Mouse (Mus musculus) layer of hippocampus, adult 9-10 months (tissue): ENCODE measurements at regions not wholly inside any gene's neighbourhood (a gene's known extent, or its start where the extent isn't known, plus 50 kb on each side); places are given as distances from the start of the nearest gene placed in this dataset.

Experiments
- DNase-seq: peaks from one replicate; pipeline ENCODE4 v3.0.0; 2022; ENCODE audit warnings: low spot score

DNA sequence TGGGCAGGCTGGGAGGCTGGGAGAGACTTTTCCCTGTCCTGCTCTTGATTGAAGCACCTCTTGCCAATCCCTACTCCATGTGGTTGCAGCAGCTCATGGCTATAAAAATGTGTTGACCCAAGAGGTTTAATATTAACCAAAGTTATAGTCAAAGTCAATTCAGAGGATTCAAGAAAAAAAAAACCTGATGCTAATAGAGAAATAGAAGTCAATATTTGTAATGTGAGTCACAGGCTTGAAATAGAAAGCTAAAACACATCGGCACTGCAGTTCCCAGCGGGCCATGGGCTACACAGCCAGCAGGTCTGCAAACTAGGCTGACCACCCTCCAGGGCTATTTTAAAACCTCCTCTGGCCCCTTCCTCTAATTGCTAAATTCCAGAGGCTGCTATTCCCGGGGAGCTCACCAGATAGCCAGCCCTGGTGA is 53.2 kb upstream of the Bmp2 start:
- no peak for DNase-seq

- DNase-seq: no peak
Measured at GRCm38 (mm10) chr2:133499904-133500303, 52.1 kb upstream of the Bmp2 start.
